Mouse (Mus musculus) limb, embryonic 15.5 days (tissue): ENCODE results near the gene Xlr3c. TPM values are rescaled to one million over a fixed set of nuclear protein-coding genes. Genes with fewer than 3 reads are reported as not detected.

Experiments
- polyA plus RNA-seq: library from polyadenylated mRNA; unstranded; fragments of >200 nt; fragmentation: Nextera tagmentation; extraction: Ambion mirVana; gene quantifications from 2 replicates; pipeline ENCODE4 v1.2.1, GENCODE M21; 2015

The Xlr3c gene
- polyA plus RNA-seq, 1 experiment from 2014 or later: 0.37 TPM

Other genes with a start within 250 kb of the Xlr3c start
- gene Pnma5, start 228.3 kb downstream of the Xlr3c start, polyA plus RNA-seq: 0.24 and 0.49 TPM in 2 replicates
- gene Pnma3, start 200.6 kb downstream of the Xlr3c start, polyA plus RNA-seq: 0.07 and 0.17 TPM in 2 replicates
- gene Xlr4a, start 182.9 kb downstream of the Xlr3c start, polyA plus RNA-seq: 0.86 and 1.1 TPM in 2 replicates
- 2.1 and 2.5 TPM in 2 replicates for gene Xlr3a, start 168.3 kb downstream of the Xlr3c start, polyA plus RNA-seq
- 0.14 and 0.15 TPM in 2 replicates for gene Gm14685, start 148.3 kb downstream of the Xlr3c start, polyA plus RNA-seq
- gene Xlr5b, start 116.6 kb downstream of the Xlr3c start, polyA plus RNA-seq: not detected in 2 replicates
- not detected in 2 replicates for gene DXBay18, start 115.9 kb downstream of the Xlr3c start, polyA plus RNA-seq
- gene Spin2d, start 88.4 kb downstream of the Xlr3c start, polyA plus RNA-seq: not detected in 2 replicates
- 12.6 and 12.9 TPM in 2 replicates for gene Xlr3b, start 73.2 kb downstream of the Xlr3c start, polyA plus RNA-seq
- gene Xlr4b, start 51.1 kb downstream of the Xlr3c start, polyA plus RNA-seq: 0.52 and 1.0 TPM in 2 replicates
- gene F8a, start 37.1 kb downstream of the Xlr3c start, polyA plus RNA-seq: 12.9 and 14.0 TPM in 2 replicates
- gene Xlr4c, start 22.3 kb downstream of the Xlr3c start, polyA plus RNA-seq: 0.14 and 0.22 TPM in 2 replicates
- not detected in 2 replicates for gene Xlr5a, start 27.6 kb upstream of the Xlr3c start, polyA plus RNA-seq
- not detected in 2 replicates for gene Xlr5c, start 27.6 kb upstream of the Xlr3c start, polyA plus RNA-seq
- gene Gm45015, start 71.5 kb upstream of the Xlr3c start, polyA plus RNA-seq: not detected in 2 replicates
- gene Zfp275, start 77.2 kb upstream of the Xlr3c start, polyA plus RNA-seq: 19.0 and 19.4 TPM in 2 replicates
- gene Gm18336, start 133.3 kb upstream of the Xlr3c start, polyA plus RNA-seq: not detected in 2 replicates
- gene Zfp92, start 145.7 kb upstream of the Xlr3c start, polyA plus RNA-seq: 0.14 and 0.15 TPM in 2 replicates
- gene Trex2, start 170.0 kb upstream of the Xlr3c start, polyA plus RNA-seq: 12.5 and 18.3 TPM in 2 replicates
- gene Haus7, start 193.7 kb upstream of the Xlr3c start, polyA plus RNA-seq: 53.8 and 54.7 TPM in 2 replicates
- 243 and 288 TPM in 2 replicates for gene Bgn, start 218.2 kb upstream of the Xlr3c start, polyA plus RNA-seq
- gene Atp2b3, start 237.7 kb upstream of the Xlr3c start, polyA plus RNA-seq: 0.41 and 0.97 TPM in 2 replicates